ENCODE assay signal across 9 mouse cellular contexts in genomic region chr16:91841026-91841630, GRCm38 (mm10).
DNase-seq lines count a peak whose midpoint lies in the region; ATAC-seq and TF ChIP-seq lines count a peak whose summit lies in the region.
"Had no signal": no experiment of that assay in that cellular context is flagged by ENCODE, and none has a peak within 500 bp of the region (broad histone marks: within the 10 kb centered on the region; RNA-seq: fewer than 3 reads in every experiment).

No protein-coding gene starts in this region.

- ATAC-seq in Patski, result peak; percentile 67
- no peak for ATAC-seq in hindbrain, embryonic 12.5 days (ENCODE audit: low FRiP score)

- intact Hi-C loops in heart, adult 2 months (cut with DNase I), result no loop called here

- peaks cover 3% of the 10 kb centered on the region; the same call in 1 of the 2 replicates for H3K4me1 ChIP-seq in kidney, adult 2 months (ENCODE audit: control insufficient read depth, insufficient read depth, low read length)
- peaks cover 3% of the 10 kb centered on the region for H3K4me1 ChIP-seq in heart, adult 2 months (ENCODE audit: control insufficient read depth, insufficient read depth, low read length)
- H3K4me1 ChIP-seq in hindbrain, embryonic 12.5 days, result peaks cover 19% of the 10 kb centered on the region

- WGBS in kidney, adult 2 months, result 69% methylated on average over 14 of the region's 14 CpGs
- WGBS in heart, adult 2 months, result 45% methylated on average over 14 of the region's 14 CpGs
- WGBS in hindbrain, embryonic 12.5 days, result 89% methylated on average over 14 of the region's 14 CpGs

- H3K4me2 ChIP-seq in hindbrain, embryonic 12.5 days (replicated peaks), result no peak overlapping the region

- no peaks in the 10 kb centered on the region for H3K27me3 ChIP-seq in kidney, adult 2 months (replicated peaks; ENCODE audit: control insufficient read depth, insufficient read depth, low read length)
- H3K27me3 ChIP-seq in Patski, result no peaks in the 10 kb centered on the region
- H3K27me3 ChIP-seq in heart, adult 2 months (ENCODE audit: control insufficient read depth, insufficient read depth, low read length), result no peaks in the 10 kb centered on the region
- no peaks in the 10 kb centered on the region for H3K27me3 ChIP-seq in hindbrain, embryonic 12.5 days

- TF ChIP-seq CTCF in kidney, adult 2 months (conservative IDR thresholded peaks at IDR 0.05; ENCODE audit: insufficient read depth, insufficient read length, low read depth, low read length), result no peak
- no peak for TF ChIP-seq CTCF in Patski (IDR thresholded peaks at IDR 0.05)
- TF ChIP-seq CTCF in heart, adult 2 months (IDR thresholded peaks at IDR 0.05), result no peak

- DNase-seq in kidney, adult 2 months, result peak; percentile 14
- DNase-seq in kidney, adult 8-10 months, result no peak
- no peak for DNase-seq in Patski (ENCODE audit: low read depth, low spot score)
- peak; percentile 62 to 75 for DNase-seq in heart, adult 2 months
- peak; percentile 51 for DNase-seq in lung, postnatal 36 days
- DNase-seq in thymus, adult 18-20 months, result no peak
- no peak for DNase-seq in layer of hippocampus, adult 9-11 months

- no peaks in the 10 kb centered on the region for H3K36me3 ChIP-seq in kidney, adult 2 months (ENCODE audit: control insufficient read depth, insufficient read depth, low read length)
- H3K36me3 ChIP-seq in heart, adult 2 months (ENCODE audit: control insufficient read depth, insufficient read depth, low read length), result no peaks in the 10 kb centered on the region
- peaks cover 57% of the 10 kb centered on the region for H3K36me3 ChIP-seq in hindbrain, embryonic 12.5 days

- in situ Hi-C loops in Patski (cut with MboI; ENCODE audit: low pct_unique_long_range_greater_than_20kb), result no loop called here

- POLR2A ChIA-PET in Patski (lab: Charles Lee), result no interaction called here

- TF ChIP-seq EP300 in heart, adult 2 months (IDR thresholded peaks at IDR 0.05; ENCODE audit: insufficient read depth, low read depth, low read length), result peak; percentile 68; the same call in 1 of the 2 replicates

- no peaks in the 10 kb centered on the region for H3K9me3 ChIP-seq in hindbrain, embryonic 12.5 days (replicated peaks)
- H3K9me3 ChIP-seq: G1E had no signal

- H3K9ac ChIP-seq in heart, adult 2 months (ENCODE audit: low read depth, low read length), result no peak overlapping the region
- no peak overlapping the region for H3K9ac ChIP-seq in hindbrain, embryonic 12.5 days

- CTCF ChIA-PET in Patski (lab: Charles Lee), result no interaction called here

- H3K79me2 ChIP-seq in heart, adult 2 months (replicated peaks; ENCODE audit: control insufficient read depth, insufficient read depth, low read length), result no peaks in the 10 kb centered on the region

- no peak overlapping the region for H3K27ac ChIP-seq in kidney, adult 2 months (ENCODE audit: insufficient read depth, low read depth, low read length)
- peak overlapping the region; percentile 63 for H3K27ac ChIP-seq in heart, adult 2 months
- H3K27ac ChIP-seq in hindbrain, embryonic 12.5 days, result no peak overlapping the region

- no peak for TF ChIP-seq POLR2A in kidney, adult 2 months (IDR thresholded peaks at IDR 0.05; ENCODE audit: low read depth, low read length)
- no peak for TF ChIP-seq POLR2A in heart, adult 2 months (IDR thresholded peaks at IDR 0.05; ENCODE audit: insufficient read depth, low read depth, low read length)

- no peak overlapping the region for H3K4me3 ChIP-seq in kidney, adult 2 months (ENCODE audit: insufficient read depth, low read depth, low read length)
- no peak overlapping the region for H3K4me3 ChIP-seq in heart, adult 2 months
- H3K4me3 ChIP-seq in hindbrain, embryonic 12.5 days, result no peak overlapping the region

Comparison
In these comparisons a context has a peak if more than half of its experiments do, and no peak if none do; other contexts are left out.
1. DNase-seq: peak in kidney, adult 2 months (single experiment), heart, adult 2 months (2 of 2) and lung, postnatal 36 days (single experiment); none in kidney, adult 8-10 months (0 of 2), Patski (single experiment), thymus, adult 18-20 months (0 of 2) and layer of hippocampus, adult 9-11 months (single experiment).